Mouse (Mus musculus) adipocyte (in vitro differentiated cells): ENCODE data around the gene Slc13a4.

ENCODE experiments used
- DNase-seq: peaks from one replicate; pipeline ENCODE4 v3.0.0-alpha.2; 2016; ENCODE audit warnings: low spot score

Slc13a4 gene

DNA sequence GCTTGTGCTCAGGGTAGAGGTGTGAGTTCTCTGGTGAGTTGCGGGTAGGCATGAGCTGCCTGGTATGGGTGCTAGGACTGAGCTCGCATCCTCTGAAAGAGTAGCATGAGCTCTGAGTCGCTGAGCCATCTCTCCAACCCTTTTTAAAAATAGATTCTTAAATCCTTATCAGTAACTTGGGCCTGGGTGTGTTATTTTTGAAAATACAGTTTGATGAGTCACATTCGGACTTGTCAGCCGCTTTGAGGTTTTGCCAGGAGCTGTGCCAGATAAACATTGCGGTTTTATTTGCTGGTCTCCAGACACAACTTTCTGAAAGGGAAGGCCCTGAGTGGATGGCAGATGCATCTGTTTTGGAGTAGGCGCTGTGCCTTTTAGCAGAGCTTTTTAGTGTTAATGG, 51.2 kb downstream of the Slc13a4 start:
- peak; percentile 73 for DNase-seq

DNA sequence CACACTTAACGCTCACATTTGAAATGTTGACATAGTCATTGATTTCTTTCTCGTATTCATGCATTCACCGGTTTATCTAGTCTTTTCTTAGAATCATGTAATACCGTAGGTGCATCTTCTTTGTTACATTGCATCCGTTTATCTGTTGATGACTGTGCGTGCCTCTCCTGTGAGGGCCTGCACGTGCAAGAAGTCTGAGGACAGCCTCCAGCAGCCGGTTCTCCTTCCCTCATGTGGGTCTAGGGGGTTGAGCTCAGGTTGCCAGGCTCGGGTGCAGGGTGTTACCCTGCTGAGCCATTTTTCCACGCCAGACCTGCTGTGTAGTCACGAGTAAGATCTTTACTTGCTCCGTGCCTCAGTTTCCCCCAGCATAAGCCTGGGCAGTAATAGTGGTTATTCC, 52.9 kb downstream of the Slc13a4 start:
- DNase-seq: no peak

DNA sequence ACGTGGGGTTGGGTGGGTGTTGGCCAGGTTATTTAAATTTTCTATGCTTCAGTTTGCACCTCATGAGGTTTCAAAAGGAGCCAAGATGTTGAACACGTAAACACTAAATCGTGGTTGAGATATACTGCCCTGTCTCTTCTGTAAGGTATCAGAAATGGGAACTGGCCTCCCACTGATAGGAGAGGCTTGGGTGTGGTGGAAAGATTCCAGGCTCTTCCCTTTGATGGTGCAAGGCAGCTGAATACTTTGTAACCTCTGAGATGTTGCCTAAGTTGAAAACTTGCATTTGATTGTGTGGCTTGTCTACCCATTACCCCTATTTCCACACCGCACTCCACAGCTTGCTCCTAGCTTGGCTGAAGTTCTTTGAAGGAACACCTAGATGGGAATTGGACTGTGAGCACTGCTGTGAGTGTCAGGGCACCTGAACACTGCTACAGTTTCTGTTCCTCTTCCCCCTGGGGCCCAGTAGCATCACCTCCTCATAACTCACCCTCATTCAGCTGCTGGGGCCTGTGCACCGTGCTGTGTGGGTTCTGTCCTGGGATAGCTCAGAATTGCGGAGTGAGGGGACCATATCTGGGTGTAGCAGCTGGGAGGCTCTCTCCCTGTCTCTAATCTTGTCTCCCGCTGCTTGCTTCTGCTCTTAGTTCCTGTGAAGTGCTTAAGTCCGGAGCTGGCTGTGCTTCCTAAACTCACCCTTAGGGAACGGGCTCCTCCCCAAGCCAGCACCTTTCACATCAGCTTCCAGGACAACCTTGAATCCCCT, 53.6 kb downstream of the Slc13a4 start:
- peak; percentile 16 for DNase-seq

DNA sequence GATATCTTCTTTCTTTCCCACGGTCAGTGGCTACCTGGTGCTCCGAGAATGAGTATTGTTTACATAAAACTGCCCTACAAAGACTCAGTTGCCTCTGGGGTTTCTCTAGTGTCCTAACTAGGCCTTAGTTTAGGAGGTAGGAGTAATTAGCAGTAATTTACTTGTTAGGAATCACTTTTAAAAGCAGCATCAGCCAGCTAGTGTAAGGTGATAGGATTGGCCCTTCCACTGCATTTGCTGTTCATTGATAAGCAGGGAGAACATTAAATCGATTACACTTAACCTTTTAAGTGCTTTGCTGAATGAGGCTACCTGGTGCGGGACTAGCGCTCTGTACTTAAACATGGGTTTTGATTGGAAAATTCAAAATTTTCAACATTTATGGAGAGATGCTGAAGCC, 54.5 kb downstream of the Slc13a4 start:
- no peak for DNase-seq

GRCm38 (mm10) chr6:35252477-35253346, 55.2 kb downstream of the Slc13a4 start:
- peak; percentile 94 for DNase-seq

DNA sequence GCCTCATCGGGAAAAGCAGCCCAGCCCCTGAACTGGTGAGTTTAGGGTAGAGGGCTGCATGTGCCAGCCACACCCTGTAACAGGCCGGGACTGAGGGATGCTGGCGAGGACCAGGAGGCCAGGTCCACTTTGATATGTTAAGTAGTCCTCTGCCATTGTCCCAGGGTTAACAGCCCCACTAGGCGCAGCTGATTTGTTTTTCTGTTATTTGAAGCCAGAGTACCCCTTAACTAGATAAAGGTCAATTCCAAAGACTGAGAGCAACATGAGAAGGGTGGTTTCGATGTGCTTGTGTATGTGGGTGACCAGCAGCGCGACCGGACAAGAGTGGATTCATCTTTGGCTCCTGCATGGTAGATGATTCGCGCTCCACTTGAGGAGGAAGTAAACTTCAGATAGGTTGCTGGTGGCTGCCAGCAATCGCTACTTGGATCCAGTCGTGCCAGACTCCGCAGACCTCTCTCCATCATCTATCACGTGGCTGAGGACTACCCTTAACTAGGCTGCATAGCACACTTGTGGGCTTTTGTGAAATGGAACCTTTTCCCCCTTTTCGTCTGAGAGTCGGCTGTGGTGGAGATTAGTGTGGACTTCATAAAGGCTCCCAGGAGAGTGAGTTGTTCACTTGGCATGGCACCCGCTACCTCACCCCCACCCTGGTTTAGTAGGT, 56.0 kb downstream of the Slc13a4 start:
- DNase-seq: no peak

- DNase-seq: peak; percentile 62
These were observed 62.8 kb downstream of the Slc13a4 start for GRCm38 (mm10) chr6:35245086-35245485.

DNA sequence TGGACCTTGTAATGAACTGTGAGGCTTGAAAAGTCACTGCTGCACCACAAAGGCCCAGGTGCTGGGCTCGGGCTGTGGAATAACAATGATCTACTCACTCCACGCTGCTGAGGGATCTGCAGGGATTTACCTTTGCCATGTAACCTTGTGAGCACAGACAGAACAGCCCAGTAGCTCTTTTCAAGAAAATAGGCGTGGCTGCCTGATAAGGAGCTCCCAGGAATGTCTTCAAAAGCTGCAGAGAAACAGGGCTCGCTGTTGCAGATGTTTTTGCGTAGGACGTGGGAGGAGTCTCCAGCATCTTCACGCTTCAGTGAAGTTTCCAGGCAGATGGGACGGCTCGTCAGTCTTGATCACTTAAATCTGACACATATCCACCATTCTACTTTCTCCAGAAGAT, 63.9 kb downstream of the Slc13a4 start:
- no peak for DNase-seq

- DNase-seq: no peak
These were observed 64.7 kb downstream of the Slc13a4 start for GRCm38 (mm10) chr6:35243252-35243651.

DNA sequence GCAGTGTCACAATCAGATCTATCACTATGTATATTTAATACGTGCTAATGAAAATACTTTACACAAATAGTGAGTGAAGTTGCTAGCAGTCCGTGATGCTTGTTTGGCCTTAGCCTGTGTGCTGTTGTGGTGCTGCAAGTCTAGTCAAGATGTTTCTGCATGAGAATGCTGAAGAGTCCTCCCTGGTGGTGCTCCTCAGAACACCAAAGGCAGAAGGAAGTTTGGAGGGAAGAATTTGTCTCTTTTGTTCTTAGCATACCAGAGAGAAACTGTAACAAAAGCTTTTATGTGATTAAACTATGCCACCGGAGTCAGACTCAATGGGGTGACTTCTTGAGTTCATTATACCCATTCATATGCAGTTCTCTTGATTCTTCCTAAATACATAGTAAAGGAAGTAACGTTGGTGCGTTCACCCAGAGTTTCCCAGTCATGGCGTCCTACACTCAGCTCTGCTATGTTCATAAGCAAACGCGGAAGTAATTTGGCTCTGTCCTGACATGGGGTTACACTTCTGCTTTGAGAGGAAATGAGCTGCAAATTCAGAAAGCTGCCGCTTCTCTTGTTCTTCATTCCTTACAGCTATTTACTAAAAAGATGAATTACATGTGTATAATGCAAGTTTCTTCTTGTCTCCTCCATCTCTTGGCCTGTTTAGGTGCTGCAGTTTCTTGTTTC, 71.7 kb downstream of the Slc13a4 start:
- no peak for DNase-seq

- DNase-seq: peak; percentile 28
These were observed 78.5 kb downstream of the Slc13a4 start for GRCm38 (mm10) chr6:35229415-35229814.

- DNase-seq: no peak
These were observed 82.2 kb downstream of the Slc13a4 start for GRCm38 (mm10) chr6:35225696-35226095.
